Mouse (Mus musculus): ENCODE data around the gene Cep55.

GRCm38 (mm10) chr19:38096231-38096630, 41.4 kb downstream of the Cep55 start:
- TF ChIP-seq CTCF (IDR thresholded peaks at IDR 0.05; ENCODE audit: control insufficient read depth, insufficient read depth, insufficient read length) (no peak), MYOD1 (IDR thresholded peaks at IDR 0.05; ENCODE audit: control insufficient read depth, insufficient read length, low read depth) (no peak), CEBPB (IDR thresholded peaks at IDR 0.05; ENCODE audit: low read depth) (no peak), USF1 (IDR thresholded peaks at IDR 0.05; ENCODE audit: low read depth) (no peak), MYOG (IDR thresholded peaks at IDR 0.05; ENCODE audit: control insufficient read depth, extremely low read depth, insufficient read length) (no peak), MAX (IDR thresholded peaks at IDR 0.05) (no peak)
